Mouse (Mus musculus) liver, postnatal 0 days (tissue): ENCODE results near the gene Prmt9. TPM values are rescaled to one million over a fixed set of nuclear protein-coding genes. Genes with fewer than 3 reads are reported as not detected.

Source experiments
- ATAC-seq: fragments of 200-750 bp; cut with Nextera tagmentation; 2 replicates; pipeline ENCODE4 v1.8.0; 2017; ENCODE audit warnings: mild to moderate bottlenecking, moderate library complexity
- DNase-seq: peaks from one replicate; pipeline ENCODE4 v3.0.0-alpha.2; 2016
- H3K27ac ChIP-seq: fragments of 300-500 bp; sonication (generic); 2 replicates; pipeline ENCODE4 v1.5.1; 2014; ENCODE audit warnings: antibody characterized with exemption, moderate library complexity, mild to moderate bottlenecking, low read depth
- H3K27me3 ChIP-seq: fragments of 300-500 bp; sonication (generic); 2 replicates; pipeline ENCODE4 v1.6.1; 2014; ENCODE audit warnings: low read length, control low read depth, mixed read lengths; ENCODE audit not compliant: insufficient read depth
- H3K36me3 ChIP-seq: fragments of 300-500 bp; sonication (generic); replicated peaks from 2 replicates; pipeline ENCODE4 v1.6.1; 2014; ENCODE audit warnings: mild to moderate bottlenecking, control low read depth, low read length, moderate library complexity, mixed read lengths; ENCODE audit not compliant: insufficient read depth
- H3K4me1 ChIP-seq: fragments of 300-500 bp; sonication (generic); 2 replicates; pipeline ENCODE4 v1.6.1; 2014; ENCODE audit warnings: antibody characterized with exemption, mild to moderate bottlenecking, control low read depth; ENCODE audit not compliant: insufficient read depth
- H3K4me2 ChIP-seq: fragments of 300-500 bp; sonication (generic); 2 replicates; pipeline ENCODE4 v1.6.1; 2014; ENCODE audit warnings: low read depth, mild to moderate bottlenecking, low read length, moderate library complexity, mixed read lengths
- H3K4me3 ChIP-seq: fragments of 300-500 bp; sonication (generic); 2 replicates; pipeline ENCODE4 v1.5.1; 2014; ENCODE audit warnings: low read depth, low read length
- H3K9ac ChIP-seq: fragments of 300-500 bp; sonication (generic); replicated peaks from 2 replicates; pipeline ENCODE4 v1.6.1; 2014; ENCODE audit warnings: mild to moderate bottlenecking, moderate library complexity
- H3K9me3 ChIP-seq: fragments of 300-500 bp; sonication (generic); 2 replicates; pipeline ENCODE4 v1.6.1; 2016; ENCODE audit warnings: mild to moderate bottlenecking, control low read depth, low read length, mixed read lengths
- CTCF ChIP-seq: sonication (generic); IDR thresholded peaks from 2 replicates; pipeline ENCODE4 v1.5.1; 2016; ENCODE audit warnings: antibody characterized with exemption, low read depth
- EP300 ChIP-seq: IDR thresholded peaks from 2 replicates; pipeline ENCODE4 v1.6.1; 2016; ENCODE audit warnings: antibody characterized with exemption, low read depth, mild to moderate bottlenecking
- WGBS: fragments of 180-500 bp; shearing (Covaris S2); extraction: QIAGEN DNeasy Blood & Tissue Kit; methylation state at CpG from one replicate; pipeline ENCODE4 v1.1.7; 2014; ENCODE audit not compliant: insufficient replicate concordance; 5-methylcytosine and 5-hydroxymethylcytosine counted together
- polyA plus RNA-seq: library from polyadenylated mRNA; unstranded; fragments of >200 nt; fragmentation: Nextera tagmentation; extraction: Ambion mirVana; gene quantifications from 2 replicates; pipeline ENCODE4 v1.2.1, GENCODE M21; 2015

Prmt9 gene
- polyA plus RNA-seq, 1 experiment from 2014 or later = 6.3 TPM

DNA sequence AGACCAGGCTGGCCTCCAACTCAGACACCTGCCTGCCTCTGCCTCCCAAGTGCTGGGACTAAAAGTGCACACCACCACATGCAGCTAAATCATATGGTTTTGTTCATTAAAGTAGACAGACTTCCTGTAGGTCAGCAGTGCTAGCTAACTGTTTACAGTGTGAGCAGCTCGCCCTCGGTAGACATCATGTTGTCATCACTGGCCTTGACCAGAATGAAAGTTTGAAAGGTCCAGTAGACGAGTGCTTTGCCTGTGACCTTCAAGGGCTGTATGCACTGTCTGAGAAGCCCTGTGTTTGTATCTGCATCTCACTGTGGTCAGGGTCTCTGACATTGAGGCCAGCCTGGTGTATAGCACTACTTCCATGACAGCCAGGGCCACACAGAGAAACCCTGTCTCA lies 12.2 kb downstream of the Prmt9 start:
- ATAC-seq (no peak), DNase-seq (no peak)
- Histone ChIP-seq H3K4me3 (no peak overlapping the region), H3K27me3 (no peaks in the 10 kb centered on the region), H3K9me3 (no peaks in the 10 kb centered on the region), H3K4me1 (no peaks in the 10 kb centered on the region), H3K4me2 (no peak overlapping the region), H3K36me3 (peaks cover 49% of the 10 kb centered on the region), H3K27ac (no peak overlapping the region), H3K9ac (no peak overlapping the region)
- no peak for TF ChIP-seq EP300
- TF ChIP-seq CTCF = no peak
- WGBS = 71% methylated on average over 3 of the region's 3 CpGs

DNA sequence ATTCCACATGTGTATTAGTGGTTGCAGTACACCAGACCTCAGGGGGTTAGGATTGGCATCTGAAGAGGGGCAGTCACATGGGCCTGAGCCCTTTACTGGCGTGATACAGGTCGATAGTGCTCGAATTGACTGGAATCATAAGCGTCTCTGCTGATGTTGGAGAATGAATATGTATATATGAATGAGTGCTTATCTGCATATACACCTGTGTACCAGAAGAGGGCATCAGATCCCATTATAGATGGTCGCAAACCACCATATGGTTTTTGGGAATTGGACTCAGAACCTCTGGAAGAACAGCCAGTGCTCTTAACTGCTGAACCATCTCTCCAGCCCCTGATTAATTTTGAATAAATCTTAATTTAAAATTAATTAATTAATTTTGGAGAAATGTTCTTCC lies 25.0 kb downstream of the Prmt9 start:
- no peak for DNase-seq
- peaks cover 33% of the 10 kb centered on the region for H3K36me3 ChIP-seq
- no peaks in the 10 kb centered on the region for H3K4me1 ChIP-seq
- ATAC-seq = no peak
- TF ChIP-seq CTCF (peak; percentile 49), EP300 (no peak)
- H3K4me2 ChIP-seq = no peak overlapping the region
- 83% methylated on average over 5 of the region's 5 CpGs for WGBS
- H3K9ac ChIP-seq = no peak overlapping the region
- no peak overlapping the region for H3K4me3 ChIP-seq
- H3K27me3 ChIP-seq = no peaks in the 10 kb centered on the region
- no peak overlapping the region for H3K27ac ChIP-seq
- no peaks in the 10 kb centered on the region for H3K9me3 ChIP-seq

DNA sequence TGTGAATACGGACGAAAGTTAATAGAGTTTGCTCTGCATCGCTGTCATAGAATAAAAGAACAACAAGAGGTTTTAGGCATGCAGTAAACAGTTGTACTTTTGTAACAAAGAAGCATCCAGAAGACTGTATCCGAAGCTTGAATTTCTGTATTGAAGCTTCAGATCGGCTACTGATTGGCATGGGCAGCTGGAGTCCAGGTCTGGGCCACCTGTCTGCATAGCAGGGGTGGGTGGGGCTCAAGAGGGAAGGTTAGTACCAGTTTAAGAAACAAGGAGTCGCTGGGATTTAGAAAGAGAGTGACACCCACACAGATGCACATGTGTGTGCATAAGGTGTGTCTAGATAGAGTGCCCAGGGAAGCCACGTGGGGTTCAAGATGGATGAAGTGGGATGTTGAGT lies 28.5 kb downstream of the Prmt9 start:
- no peak overlapping the region for H3K4me2 ChIP-seq

DNA sequence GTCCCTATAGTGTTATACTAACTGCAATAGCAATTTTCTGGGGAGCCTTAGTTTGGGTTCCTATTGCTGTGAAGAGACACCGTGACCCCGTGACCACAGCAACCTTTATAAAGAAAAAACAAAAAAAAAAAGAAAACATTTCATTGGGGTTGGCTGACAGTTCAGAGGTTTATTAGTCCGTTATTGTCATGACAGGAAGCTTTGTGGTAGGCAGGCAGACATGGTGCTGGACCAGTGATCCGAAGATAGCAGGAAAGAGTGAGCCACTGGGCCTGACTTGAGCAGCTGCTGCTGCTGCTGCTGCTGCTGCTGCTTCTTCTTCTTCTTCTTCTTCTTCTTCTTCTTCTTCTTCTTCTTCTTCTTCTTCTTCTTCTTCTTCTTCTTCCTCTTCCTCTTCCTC lies 35.0 kb downstream of the Prmt9 start:
- no peaks in the 10 kb centered on the region for H3K9me3 ChIP-seq
- H3K4me1 ChIP-seq = no peaks in the 10 kb centered on the region
- H3K4me2 ChIP-seq = no peak overlapping the region
- no peak for TF ChIP-seq CTCF
- TF ChIP-seq EP300 = no peak
- H3K4me3 ChIP-seq = no peak overlapping the region
- H3K36me3 ChIP-seq = peaks cover 10% of the 10 kb centered on the region; the same call in 1 of the 2 replicates
- no peak overlapping the region for H3K9ac ChIP-seq
- no peaks in the 10 kb centered on the region for H3K27me3 ChIP-seq
- DNase-seq (no peak), ATAC-seq (no peak)
- 44% methylated on average over 4 of the region's 4 CpGs for WGBS
- no peak overlapping the region for H3K27ac ChIP-seq

More for the DNA sequence above, 28.5 kb downstream of the Prmt9 start:
- Histone ChIP-seq H3K4me3 (no peak overlapping the region), H3K27me3 (no peaks in the 10 kb centered on the region), H3K4me1 (no peaks in the 10 kb centered on the region), H3K36me3 (peaks cover 25% of the 10 kb centered on the region), H3K9me3 (no peaks in the 10 kb centered on the region), H3K9ac (no peak overlapping the region), H3K27ac (no peak overlapping the region)
- WGBS = 87% methylated on average over 7 of the region's 7 CpGs
- no peak for TF ChIP-seq EP300
- TF ChIP-seq CTCF = no peak
- no peak for ATAC-seq
- no peak for DNase-seq

DNA sequence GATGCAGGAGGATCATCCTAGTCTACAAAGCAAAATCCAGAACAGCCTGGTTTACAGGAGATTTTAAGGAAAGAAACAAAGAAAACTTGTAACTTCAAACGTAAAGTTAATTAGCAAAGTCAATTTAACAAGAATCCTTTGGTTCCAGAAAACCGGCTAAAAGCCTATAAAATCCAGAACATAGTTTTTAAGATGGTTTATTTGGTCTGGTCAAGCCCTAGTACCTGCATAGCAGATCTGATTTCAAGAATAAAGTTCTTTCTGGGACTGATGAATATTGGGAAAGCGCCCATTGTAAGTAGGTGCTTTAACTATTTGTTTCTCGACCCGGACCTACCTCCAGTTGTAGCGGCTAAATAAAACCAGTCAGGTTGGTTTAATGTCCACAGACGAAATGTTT lies 60.4 kb downstream of the Prmt9 start:
- Histone ChIP-seq H3K9ac (no peak overlapping the region), H3K4me2 (peak overlapping the region; percentile 80), H3K4me1 (peaks cover 8% of the 10 kb centered on the region), H3K36me3 (peaks cover 2% of the 10 kb centered on the region; the same call in 1 of the 2 replicates), H3K4me3 (peak overlapping the region; percentile 68), H3K9me3 (no peaks in the 10 kb centered on the region), H3K27ac (no peak overlapping the region), H3K27me3 (no peaks in the 10 kb centered on the region)
- DNase-seq (no peak), ATAC-seq (no peak)
- TF ChIP-seq CTCF (no peak), EP300 (no peak)
- WGBS = 16% methylated on average over 7 of the region's 7 CpGs

DNA sequence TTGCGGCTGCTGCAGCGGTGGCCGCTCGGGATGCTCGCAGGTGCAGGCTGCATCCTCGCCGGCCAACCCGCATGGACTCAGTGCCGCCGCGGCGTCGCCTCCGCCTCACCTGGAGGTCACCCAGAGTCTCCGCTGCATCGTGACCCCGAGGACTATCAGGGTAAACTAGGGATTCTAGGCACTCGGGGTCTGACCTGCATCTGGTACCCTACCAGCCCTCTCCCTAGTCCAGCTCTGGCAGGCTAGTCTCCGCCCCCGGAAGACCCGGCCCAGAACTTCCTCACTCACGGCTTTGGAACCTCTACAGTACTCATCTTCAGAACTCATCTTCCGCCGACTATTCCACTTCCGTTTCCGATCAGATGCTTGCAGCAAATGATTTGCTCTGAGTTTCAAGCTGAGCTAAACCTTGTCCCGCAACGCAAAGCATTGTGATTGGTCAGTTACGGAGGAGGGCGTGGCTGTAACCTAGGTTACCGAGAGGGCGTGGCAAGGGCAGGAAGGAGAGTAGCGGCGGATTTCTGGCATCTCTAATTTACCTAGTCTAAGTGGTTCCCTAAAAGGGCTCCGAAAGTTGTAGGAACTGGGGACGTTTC lies 61.3 kb downstream of the Prmt9 start, which contains the start of gene Tmem184c:
Gene Tmem184c, minus strand, starts transcription at position 325 of the 596 bp plus-strand sequence.
- Histone ChIP-seq H3K9ac (peak within 1 kb of the TSS; percentile 2; the same call in 1 of the 2 replicates), H3K4me3 (peak within 1 kb of the TSS; percentile 68), H3K9me3 (no peaks in the 10 kb centered on the region), H3K4me1 (peaks cover 8% of the 10 kb centered on the region), H3K27ac (no peak within 1 kb of the TSS), H3K4me2 (peak within 1 kb of the TSS; percentile 80), H3K36me3 (no peaks in the 10 kb centered on the region), H3K27me3 (no peaks in the 10 kb centered on the region)
- ATAC-seq (peak; percentile 96), DNase-seq (peak; percentile 95)
- no peak for TF ChIP-seq CTCF
- no peak for TF ChIP-seq EP300
- under 1% methylated on average over 36 of the region's 36 CpGs for WGBS
